Mouse (Mus musculus) urinary bladder, postnatal 4 days (tissue): ENCODE measurements around the gene Ss18l2.
A peak's percentile ranks its signal among the peaks of the same experiment; 100 is the strongest.

Experiments used
- DNase-seq, 2 experiments: peaks; one replicate each; pipeline ENCODE4 v3.0.0; 2021 to 2022; ENCODE audit warnings: low spot score in 2 of 2

The Ss18l2 gene

DNA sequence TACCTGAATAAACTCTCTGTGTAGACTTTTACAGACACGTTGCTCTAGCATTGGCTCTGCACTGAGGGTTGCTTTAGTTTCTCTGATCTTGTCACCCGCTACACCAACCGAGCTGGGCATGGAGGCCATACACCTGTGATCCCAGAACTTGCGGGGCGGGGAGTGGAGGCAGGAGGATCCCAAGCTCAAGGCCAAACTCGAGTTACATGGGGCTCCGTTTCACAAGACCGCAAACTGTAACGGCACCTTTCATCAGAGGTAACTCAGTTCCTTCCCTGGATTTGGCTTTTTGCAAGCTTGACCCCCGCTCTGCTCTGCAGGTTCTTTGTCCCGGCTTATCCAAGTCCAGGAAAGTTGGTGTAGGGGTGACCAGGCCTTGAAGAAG, 5.9 kb upstream of the Ss18l2 start:
- DNase-seq: no peak

GRCm38 (mm10) chr9:121704646-121705625, 5.2 kb upstream of the Ss18l2 start, which contains the start of gene Sec22c:
Gene Sec22c, minus strand, starts transcription at chr9:121705490.
- DNase-seq: peak; percentile 86 to 87

GRCm38 (mm10) chr9:121706029-121706675, 4.0 kb upstream of the Ss18l2 start:
- no peak for DNase-seq

DNA sequence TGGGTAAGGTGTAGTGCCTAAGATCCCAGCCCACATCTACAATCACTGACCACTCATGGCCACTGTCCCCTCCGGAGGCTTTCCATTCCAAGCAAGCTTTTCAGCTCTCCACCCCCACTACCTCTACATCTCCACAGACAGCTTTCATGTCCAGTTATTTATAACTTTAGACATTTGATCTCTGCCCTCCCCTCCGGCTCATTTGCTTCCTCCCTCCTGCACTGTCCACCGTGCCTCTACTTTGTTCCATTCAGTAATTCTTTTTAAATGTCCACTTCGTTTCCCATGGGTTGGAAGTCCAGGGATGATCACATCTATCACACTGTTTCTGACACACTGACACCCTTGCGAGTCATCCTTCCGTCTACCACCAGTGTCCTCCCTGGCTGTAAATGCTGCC, 2.3 kb upstream of the Ss18l2 start:
- no peak for DNase-seq

GRCm38 (mm10) chr9:121708506-121709486, 1.3 kb upstream of the Ss18l2 start:
- no peak for DNase-seq

- DNase-seq: no peak
Observed at GRCm38 (mm10) chr9:121710584-121710975, 451 bp downstream of the Ss18l2 start.

- no peak for DNase-seq
Observed at GRCm38 (mm10) chr9:121717048-121717447, 6.9 kb downstream of the Ss18l2 start.

- no peak for DNase-seq
Observed at GRCm38 (mm10) chr9:121718070-121718705, 8.1 kb downstream of the Ss18l2 start.

DNA sequence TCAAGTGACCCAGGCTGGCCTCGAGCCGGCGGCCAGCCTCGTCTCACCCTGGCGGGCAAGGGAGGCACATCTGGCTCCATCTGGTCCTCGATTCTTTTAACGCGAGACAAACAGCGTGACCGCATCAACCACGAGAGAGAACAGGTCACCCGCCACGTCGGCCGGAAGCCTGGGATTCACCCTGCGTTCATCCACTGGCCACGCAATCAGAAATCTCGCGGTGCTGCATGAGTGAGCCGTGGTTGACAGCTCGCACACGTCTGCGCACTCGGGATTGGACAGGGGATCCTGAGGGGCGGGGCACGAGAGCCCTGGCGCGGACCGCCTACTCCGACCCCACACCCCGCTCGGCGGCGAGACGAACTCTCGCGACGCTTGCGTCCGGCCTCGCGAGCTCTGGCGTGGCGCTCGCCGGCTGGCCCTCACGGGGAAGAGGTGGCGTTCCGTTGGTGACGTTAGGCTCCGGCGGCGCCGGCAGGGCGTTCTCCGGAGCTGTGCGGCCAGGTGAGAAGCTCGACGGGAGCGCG, 8.7 kb downstream of the Ss18l2 start, which contains the start of gene Nktr:
Gene Nktr (plus strand): TSS at position 378 of the 527 bp plus-strand sequence.
- DNase-seq: peak; percentile 97 to 98

- DNase-seq: no peak
Observed at GRCm38 (mm10) chr9:121719347-121720331, 9.5 kb downstream of the Ss18l2 start.

DNA sequence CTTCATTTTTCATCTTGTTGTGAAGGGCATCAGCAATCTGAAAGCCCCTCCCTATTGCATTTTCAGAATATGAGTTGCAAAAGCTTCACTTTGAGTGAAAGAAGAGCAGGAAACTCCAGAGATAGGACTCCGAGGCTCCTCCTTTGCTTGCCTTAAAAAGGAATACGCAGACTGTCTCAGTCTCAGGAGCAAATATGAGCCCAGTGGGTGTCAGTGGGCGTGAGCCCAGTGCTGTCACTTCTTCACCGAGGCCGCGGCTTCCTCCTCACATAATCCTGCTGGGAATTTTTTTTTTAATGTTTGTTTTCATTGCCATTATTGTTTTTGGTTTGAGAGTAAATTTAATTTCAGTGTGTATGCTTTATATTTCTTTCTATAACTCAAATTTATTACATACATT, 30.4 kb downstream of the Ss18l2 start:
- DNase-seq: no peak

DNA sequence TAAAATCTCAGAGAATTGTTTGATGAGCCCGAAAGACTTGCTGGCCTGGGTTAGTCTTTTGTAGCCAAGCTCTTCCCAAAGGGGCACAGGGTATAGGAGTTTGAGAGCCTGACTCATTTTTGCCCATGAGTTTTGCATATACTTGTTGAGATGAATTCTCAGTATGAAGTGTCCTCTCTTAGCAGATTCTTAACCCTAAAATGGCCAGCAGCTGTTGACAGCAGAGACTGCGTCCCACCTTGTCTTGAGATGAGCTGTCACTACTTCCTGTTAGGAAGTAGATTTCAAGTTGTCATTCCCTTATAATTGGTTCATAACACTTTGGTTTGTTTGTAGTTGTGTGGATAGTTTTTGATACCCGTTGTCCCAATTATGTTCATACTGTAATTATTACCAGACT, 31.0 kb downstream of the Ss18l2 start:
- DNase-seq: no peak

DNA sequence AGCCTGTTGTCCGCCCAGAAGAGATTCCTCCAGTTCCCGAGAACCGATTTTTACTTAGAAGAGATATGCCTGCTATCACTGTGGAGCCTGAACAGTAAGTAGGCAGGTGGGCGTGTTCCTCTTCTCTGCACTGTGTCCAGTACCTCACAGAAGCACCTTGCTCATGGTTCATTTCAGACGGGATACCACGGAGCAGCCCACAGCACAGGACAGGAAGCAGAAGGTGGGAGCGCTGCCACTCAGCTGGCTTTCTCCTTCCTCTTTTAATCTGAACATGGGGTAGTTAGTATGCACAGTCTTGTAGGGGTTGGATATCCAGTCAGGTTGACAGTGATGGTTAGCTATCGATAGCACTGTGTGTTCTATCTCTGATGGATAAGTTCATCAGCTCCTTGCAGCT, 33.9 kb downstream of the Ss18l2 start:
- DNase-seq: no peak

- DNase-seq: no peak
Observed at GRCm38 (mm10) chr9:121752774-121753173, 42.6 kb downstream of the Ss18l2 start.

DNA sequence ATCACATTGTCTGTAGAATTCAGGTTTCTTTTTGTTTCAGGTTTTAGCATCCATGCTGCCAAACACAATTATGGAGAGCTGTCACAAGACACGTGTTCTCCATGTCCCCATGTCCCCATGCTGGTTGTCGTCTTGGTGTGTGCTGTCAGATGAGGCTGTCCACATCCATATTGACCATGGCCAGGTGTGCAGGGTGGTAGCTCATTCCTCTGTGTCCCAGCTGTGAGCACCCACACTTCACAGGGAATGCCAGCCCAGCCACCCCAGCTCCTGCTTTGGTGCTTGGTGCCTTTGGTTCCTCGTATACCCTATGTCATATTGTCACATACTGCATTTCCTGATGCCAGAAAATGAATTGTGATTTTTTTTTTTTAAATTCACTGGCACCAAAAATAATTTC, 44.5 kb downstream of the Ss18l2 start:
- DNase-seq: no peak

- DNase-seq: peak in 1 of 2 experiments; percentile 16
Observed at GRCm38 (mm10) chr9:121756785-121757184, 46.7 kb downstream of the Ss18l2 start.

- peak in 1 of 2 experiments; percentile 31 for DNase-seq
Observed at GRCm38 (mm10) chr9:121757432-121757831, 47.3 kb downstream of the Ss18l2 start.

GRCm38 (mm10) chr9:121757835-121758814, 48.0 kb downstream of the Ss18l2 start:
- DNase-seq: peak; percentile 41 to 58
